Mouse (Mus musculus) G1E (cell line): ENCODE data around the gene Actn4. TPM values are rescaled to one million over a fixed set of nuclear protein-coding genes. Genes with fewer than 3 reads are reported as not detected.

Source experiments
- ATAC-seq: 2 replicates; pipeline ENCODE4 v1.8.0; 2016; ENCODE audit warnings: mild to moderate bottlenecking; ENCODE audit not compliant: insufficient number of reproducible peaks, poor library complexity, low FRiP score, severe bottlenecking; ENCODE audit errors: extremely low read depth
- DNase-seq: peaks from one replicate; pipeline ENCODE4 v3.0.0; 2012; ENCODE audit warnings: low spot score
- H3K27me3 ChIP-seq: 2 replicates; pipeline ENCODE4 v1.6.1; 2012; ENCODE audit warnings: mild to moderate bottlenecking, low read length, inconsistent platforms; ENCODE audit not compliant: insufficient read depth
- H3K36me3 ChIP-seq: replicated peaks from 2 replicates; pipeline ENCODE3; 2012; ENCODE audit warnings: mild to moderate bottlenecking, inconsistent platforms
- H3K4me1 ChIP-seq: 2 replicates; pipeline ENCODE4 v1.6.1; 2012; ENCODE audit warnings: low read depth, low read length, inconsistent platforms, mixed read lengths; ENCODE audit not compliant: insufficient read depth
- H3K4me3 ChIP-seq: 2 replicates; pipeline ENCODE4 v1.5.1; 2012; ENCODE audit warnings: low read depth, mild to moderate bottlenecking, inconsistent platforms, low read length, moderate library complexity, mixed read lengths
- H3K9me3 ChIP-seq: replicated peaks from 2 replicates; pipeline ENCODE4 v1.6.1; 2012; ENCODE audit warnings: inconsistent platforms
- CTCF ChIP-seq: IDR thresholded peaks from 2 replicates; pipeline ENCODE4 v1.5.1; 2012; ENCODE audit warnings: low read depth, low read length, inconsistent platforms, mixed read lengths
- GATA1 ChIP-seq: IDR thresholded peaks from 2 replicates; pipeline ENCODE4 v1.6.1; 2012; ENCODE audit warnings: borderline replicate concordance, low read length, inconsistent platforms, mixed read lengths
- GATA2 ChIP-seq: IDR thresholded peaks from 2 replicates; pipeline ENCODE4 v1.6.1; 2012; ENCODE audit warnings: low read depth, low read length, inconsistent platforms, borderline replicate concordance
- POLR2AphosphoS5 ChIP-seq: IDR thresholded peaks from 2 replicates; pipeline ENCODE4 v1.6.1; 2012; ENCODE audit warnings: low read depth, low read length, inconsistent platforms; ENCODE audit not compliant: insufficient replicate concordance
- TAL1 ChIP-seq: conservative IDR thresholded peaks from 2 replicates; pipeline ENCODE4 v1.6.1; 2012; ENCODE audit warnings: low read depth, low read length, inconsistent platforms, mixed read lengths
- polyA plus RNA-seq: library from polyadenylated mRNA; stranded (reverse); fragments of >175 nt; gene quantifications from 2 replicates; pipeline ENCODE4 v1.2.3, GENCODE M21; 2012
- total RNA-seq, 2 experiments: library from RNA; stranded (forward) in 1 of 2; stranded (reverse) in 1 of 2; fragments of 200-1000 nt in 1 of 2; fragments of >200 nt in 1 of 2; fragmentation: Nextera tagmentation in 1 of 2; gene quantifications; 2 replicates each; pipeline ENCODE4 v1.2.3; 2014 to 2017

The Actn4 gene
- total and polyA plus RNA-seq, 3 experiments: 28.1 to 260 (median 121) TPM

DNA sequence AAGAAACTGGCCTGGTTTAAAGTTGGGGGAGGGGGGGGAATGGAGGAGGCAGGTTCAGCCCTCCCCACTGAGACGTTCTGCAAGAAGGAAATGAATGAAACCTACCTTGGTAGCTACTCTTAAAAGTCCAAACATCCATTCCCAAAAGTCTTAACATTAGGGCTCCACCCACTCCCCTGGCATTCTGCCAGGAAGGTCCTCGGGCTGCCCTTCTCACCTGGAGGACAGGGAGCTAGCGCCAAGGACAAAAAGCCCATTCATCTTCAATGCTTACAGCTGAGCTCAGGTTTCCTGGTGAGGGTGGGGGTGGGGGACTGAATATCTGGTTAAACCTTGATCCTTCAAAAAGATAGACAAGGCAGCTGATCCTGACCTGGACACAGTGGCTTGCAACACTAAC lies 32.8 kb downstream of the Actn4 start:
- H3K27me3 ChIP-seq: no peaks in the 10 kb centered on the region
- peaks cover 46% of the 10 kb centered on the region for H3K4me1 ChIP-seq
- H3K4me3 ChIP-seq: no peak overlapping the region
- no peak for ATAC-seq
- no peak for DNase-seq
- no peak for TF ChIP-seq CTCF
- TF ChIP-seq GATA1: no peak
- TF ChIP-seq TAL1: no peak
- no peak for TF ChIP-seq GATA2
- H3K36me3 ChIP-seq: peaks cover 80% of the 10 kb centered on the region
- H3K9me3 ChIP-seq: no peaks in the 10 kb centered on the region

DNA sequence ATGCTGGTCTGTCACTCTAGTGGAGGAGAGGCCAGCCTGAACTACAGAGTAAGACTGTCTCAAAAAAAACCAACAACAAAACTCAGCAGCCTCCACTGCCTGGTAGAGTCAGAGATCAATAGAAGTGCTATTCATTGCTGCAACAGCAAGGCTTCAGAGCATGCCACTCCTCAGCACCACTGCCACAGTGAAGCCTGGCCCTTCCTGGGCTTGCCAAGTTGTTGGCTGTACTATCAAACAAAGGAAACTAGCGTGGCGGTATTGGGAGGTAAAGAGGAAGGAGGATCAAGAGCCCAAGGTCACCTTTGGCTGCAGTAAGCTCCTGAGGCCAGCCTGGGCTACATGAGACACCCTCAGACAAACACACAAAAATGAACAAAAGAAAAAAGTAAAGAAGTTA lies 36.0 kb downstream of the Actn4 start:
- Histone ChIP-seq H3K27me3 (no peaks in the 10 kb centered on the region), H3K36me3 (peaks cover 88% of the 10 kb centered on the region), H3K4me1 (peaks cover 40% of the 10 kb centered on the region), H3K4me3 (no peak overlapping the region), H3K9me3 (no peaks in the 10 kb centered on the region)
- ATAC-seq: no peak
- TF ChIP-seq TAL1 (no peak), GATA2 (no peak)
- DNase-seq: no peak

DNA sequence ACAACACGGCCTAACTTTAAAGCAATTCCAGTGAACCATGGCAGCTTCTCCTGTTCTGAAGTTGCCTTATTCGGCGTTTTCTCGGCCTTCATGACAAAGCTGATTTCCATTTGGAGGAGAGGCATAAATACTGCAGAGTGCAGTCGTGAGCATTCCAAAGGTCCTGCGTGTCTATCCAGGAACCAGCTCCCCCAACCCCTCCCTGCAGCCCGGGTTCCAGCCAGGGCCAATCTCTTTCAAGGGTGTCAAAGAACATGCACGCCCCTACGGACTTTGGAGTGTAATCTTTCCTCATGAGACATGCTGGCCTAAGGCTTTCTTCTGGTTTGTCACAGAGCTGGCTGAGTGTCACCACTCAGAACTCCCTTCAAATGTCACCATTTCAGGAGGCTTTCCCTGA lies 36.8 kb downstream of the Actn4 start:
- H3K36me3 ChIP-seq: peaks cover 88% of the 10 kb centered on the region

DNA sequence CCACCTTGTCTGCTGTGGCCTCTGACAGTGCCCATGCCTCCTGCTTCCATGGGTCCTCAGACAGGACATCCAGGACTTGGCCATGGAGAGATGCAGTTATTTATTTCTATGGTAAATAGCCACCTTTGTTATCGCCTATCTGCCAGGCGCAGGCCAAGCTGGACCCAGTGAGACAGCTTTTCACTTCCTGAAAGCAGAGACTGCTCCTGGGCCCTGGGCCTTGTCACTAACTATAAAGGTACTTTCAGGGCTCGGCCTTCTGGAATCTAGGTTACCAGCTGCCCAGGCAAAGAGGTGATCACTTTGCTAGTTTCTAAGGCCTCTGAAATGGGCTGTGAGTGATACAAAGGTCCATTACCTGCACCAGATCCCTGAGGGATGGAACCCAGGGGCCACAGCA lies 37.3 kb downstream of the Actn4 start:
- TF ChIP-seq POLR2AphosphoS5 (no peak), GATA1 (no peak), TAL1 (no peak), GATA2 (no peak), CTCF (no peak)
- no peak for DNase-seq
- H3K4me3 ChIP-seq: no peak overlapping the region
- H3K36me3 ChIP-seq: peaks cover 88% of the 10 kb centered on the region
- H3K4me1 ChIP-seq: peaks cover 43% of the 10 kb centered on the region
- ATAC-seq: no peak
- no peaks in the 10 kb centered on the region for H3K27me3 ChIP-seq
- no peaks in the 10 kb centered on the region for H3K9me3 ChIP-seq

More for the DNA sequence above, 36.8 kb downstream of the Actn4 start:
- TF ChIP-seq GATA1 (no peak), GATA2 (no peak), POLR2AphosphoS5 (no peak), CTCF (no peak), TAL1 (no peak)
- Histone ChIP-seq H3K4me3 (no peak overlapping the region), H3K4me1 (peaks cover 39% of the 10 kb centered on the region), H3K27me3 (no peaks in the 10 kb centered on the region), H3K9me3 (no peaks in the 10 kb centered on the region)
- no peak for ATAC-seq
- no peak for DNase-seq

- Histone ChIP-seq H3K4me3 (no peak overlapping the region), H3K9me3 (no peaks in the 10 kb centered on the region), H3K27me3 (no peaks in the 10 kb centered on the region), H3K36me3 (peaks cover 88% of the 10 kb centered on the region), H3K4me1 (peaks cover 43% of the 10 kb centered on the region)
- ATAC-seq (no peak), DNase-seq (no peak)
- no peak for TF ChIP-seq TAL1
- no peak for TF ChIP-seq GATA1
- TF ChIP-seq GATA2: no peak
Observed at GRCm38 (mm10) chr7:28923865-28924291, 38.3 kb downstream of the Actn4 start.

GRCm38 (mm10) chr7:28922606-28923005 lies 39.5 kb downstream of the Actn4 start:
- H3K36me3 ChIP-seq: peaks cover 92% of the 10 kb centered on the region
- no peaks in the 10 kb centered on the region for H3K27me3 ChIP-seq
- H3K9me3 ChIP-seq: no peaks in the 10 kb centered on the region
- DNase-seq (no peak), ATAC-seq (no peak)
- H3K4me1 ChIP-seq: peaks cover 45% of the 10 kb centered on the region
- TF ChIP-seq CTCF (no peak), GATA2 (no peak), GATA1 (no peak), POLR2AphosphoS5 (no peak), TAL1 (no peak)
- H3K4me3 ChIP-seq: no peak overlapping the region

DNA sequence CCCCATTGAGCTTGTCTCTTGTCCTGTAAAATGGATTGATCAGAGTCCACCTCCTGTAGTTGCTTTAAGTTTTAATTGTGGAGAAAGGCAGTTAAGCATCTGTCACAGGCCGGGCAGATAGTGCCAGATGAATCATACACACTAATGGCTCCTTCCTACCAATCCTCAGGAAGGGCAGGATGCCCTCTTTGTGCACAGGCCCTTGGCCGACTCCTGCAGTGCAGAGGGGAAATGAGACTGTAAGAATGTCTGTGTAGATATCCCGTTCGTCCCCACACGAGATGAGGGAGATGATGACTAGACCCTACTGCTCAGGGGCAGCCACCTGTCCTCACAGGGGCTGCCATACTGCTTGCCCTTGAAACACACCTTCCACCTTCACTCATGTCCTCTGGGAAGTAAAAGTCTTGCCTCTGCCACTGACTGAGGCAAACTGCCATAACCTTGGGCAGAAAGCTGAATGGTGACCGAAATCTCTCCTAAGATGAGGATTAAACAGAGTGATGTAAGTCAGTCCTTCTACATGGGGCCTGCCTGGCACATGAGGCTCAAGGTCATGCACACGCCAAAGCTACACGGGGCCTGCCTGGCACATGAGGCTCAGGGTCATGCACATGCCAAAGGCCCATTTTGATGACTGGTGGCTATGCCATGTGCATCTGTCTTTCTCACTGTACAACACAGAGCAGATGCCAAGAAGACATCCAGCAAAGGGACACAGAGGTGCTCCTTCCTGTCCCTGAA lies 40.2 kb downstream of the Actn4 start:
- peaks cover 45% of the 10 kb centered on the region for H3K4me1 ChIP-seq
- H3K4me3 ChIP-seq: no peak overlapping the region
- TF ChIP-seq POLR2AphosphoS5 (no peak), CTCF (no peak), GATA2 (no peak), TAL1 (no peak), GATA1 (no peak)
- H3K27me3 ChIP-seq: no peaks in the 10 kb centered on the region
- H3K36me3 ChIP-seq: peaks cover 96% of the 10 kb centered on the region
- ATAC-seq (no peak), DNase-seq (no peak)
- no peaks in the 10 kb centered on the region for H3K9me3 ChIP-seq
